Mouse (Mus musculus) intestine, embryonic 14.5 days (tissue): Measurements from ENCODE around the gene Olfr427. TPM values are rescaled to one million over a fixed set of nuclear protein-coding genes. Genes with fewer than 3 reads are reported as not detected.

Experiments
- ATAC-seq: fragments of 200-750 bp; cut with Nextera tagmentation; replicated peaks from 2 replicates; pipeline ENCODE4 v1.8.0; 2017; ENCODE audit warnings: low read depth, moderate number of reproducible peaks, moderate TSS enrichment, moderate library complexity; ENCODE audit not compliant: low FRiP score, low TSS enrichment
- DNase-seq: peaks from one replicate; pipeline ENCODE4 v3.0.0-alpha.2; 2018; ENCODE audit warnings: low spot score
- H3K27ac ChIP-seq: fragments of 300-500 bp; sonication (generic); 2 replicates; pipeline ENCODE4 v1.5.1; 2014; ENCODE audit warnings: low read depth, mild to moderate bottlenecking, control low read depth
- H3K27me3 ChIP-seq: fragments of 300-500 bp; sonication (generic); replicated peaks from 2 replicates; pipeline ENCODE4 v1.6.1; 2014; ENCODE audit warnings: low read length, control low read depth; ENCODE audit not compliant: control insufficient read depth, insufficient read depth
- H3K36me3 ChIP-seq: fragments of 300-500 bp; sonication (generic); 2 replicates; pipeline ENCODE4 v1.6.1; 2014; ENCODE audit warnings: low read length, control low read depth; ENCODE audit not compliant: control insufficient read depth, insufficient read depth
- H3K4me1 ChIP-seq: fragments of 300-500 bp; sonication (generic); replicated peaks from 2 replicates; pipeline ENCODE4 v1.6.1; 2014; ENCODE audit warnings: low read length, control low read depth, mixed read lengths; ENCODE audit not compliant: control insufficient read depth, insufficient read depth
- H3K4me2 ChIP-seq: fragments of 300-500 bp; sonication (generic); 2 replicates; pipeline ENCODE4 v1.6.1; 2014; ENCODE audit warnings: low read length
- H3K4me3 ChIP-seq: fragments of 300-500 bp; sonication (generic); 2 replicates; pipeline ENCODE4 v1.5.1; 2014; ENCODE audit warnings: low read depth, low read length, control low read depth, mixed read lengths
- H3K9ac ChIP-seq: fragments of 300-500 bp; sonication (generic); 2 replicates; pipeline ENCODE4 v1.6.1; 2014; ENCODE audit warnings: mild to moderate bottlenecking, low read length
- H3K9me3 ChIP-seq: fragments of 300-500 bp; sonication (generic); 2 replicates; pipeline ENCODE4 v1.6.1; 2016; ENCODE audit warnings: low read length, control low read depth; ENCODE audit not compliant: control insufficient read depth
- WGBS: fragments of 180-500 bp; shearing (Covaris S2); extraction: QIAGEN DNeasy Blood & Tissue Kit; methylation state at CpG from one replicate; pipeline ENCODE4 v1.1.7; 2014; 5-methylcytosine and 5-hydroxymethylcytosine counted together
- polyA plus RNA-seq: library from polyadenylated mRNA; unstranded; fragments of >200 nt; fragmentation: Nextera tagmentation; extraction: Ambion mirVana; gene quantifications from 2 replicates; pipeline ENCODE4 v1.2.1, GENCODE M21; 2014

The Olfr427 gene
- polyA plus RNA-seq, 1 experiment from 2014 or later: not detected

DNA sequence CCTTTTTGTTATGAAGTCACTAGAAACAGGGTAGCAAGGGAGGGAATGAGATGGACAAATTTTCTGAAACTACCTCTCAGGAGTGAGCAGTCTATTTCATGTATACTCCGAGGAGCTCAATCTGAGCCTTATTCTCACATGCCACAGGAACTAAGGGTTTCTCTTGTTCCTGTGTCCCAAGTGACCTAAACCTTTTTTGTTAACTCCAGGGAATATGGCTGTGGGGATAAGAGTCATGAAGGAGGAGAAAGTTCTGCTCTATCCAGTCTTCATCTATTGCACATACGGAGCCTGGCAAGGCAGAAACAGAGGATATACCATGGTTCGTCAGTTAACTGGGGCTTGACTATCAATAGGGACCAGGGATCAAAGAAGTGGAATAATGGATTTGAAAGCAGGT lies 30.4 kb upstream of the Olfr427 start, which contains the start of gene Olfr430:
TSS of gene Olfr430 (plus strand) at position 301 of the 400 bp plus-strand sequence.
- ATAC-seq: no peak
- 90% methylated on average over 3 of the region's 3 CpGs for WGBS
- no peak within 1 kb of the TSS for H3K4me2 ChIP-seq
- no peak within 1 kb of the TSS for H3K27ac ChIP-seq
- H3K9ac ChIP-seq: no peak within 1 kb of the TSS
- no peaks in the 10 kb centered on the region for H3K36me3 ChIP-seq
- DNase-seq: no peak
- H3K4me1 ChIP-seq: no peaks in the 10 kb centered on the region
- H3K27me3 ChIP-seq: no peaks in the 10 kb centered on the region
- no peaks in the 10 kb centered on the region for H3K9me3 ChIP-seq
- no peak within 1 kb of the TSS for H3K4me3 ChIP-seq

- Histone ChIP-seq H3K4me3 (no peak within 1 kb of the TSS), H3K36me3 (no peaks in the 10 kb centered on the region), H3K9me3 (no peaks in the 10 kb centered on the region), H3K9ac (no peak within 1 kb of the TSS), H3K4me1 (no peaks in the 10 kb centered on the region), H3K27ac (no peak within 1 kb of the TSS), H3K27me3 (no peaks in the 10 kb centered on the region), H3K4me2 (no peak within 1 kb of the TSS)
- ATAC-seq (no peak), DNase-seq (no peak)
- WGBS: 86% methylated on average over 2 of the region's 2 CpGs
Observed at GRCm38 (mm10) chr1:174084031-174084430, 12.7 kb upstream of the Olfr427 start, which contains the start of gene Olfr429. Gene Olfr429, plus strand, starts transcription at chr1:174084331.

- Histone ChIP-seq H3K36me3 (no peaks in the 10 kb centered on the region), H3K9me3 (no peaks in the 10 kb centered on the region), H3K4me2 (no peak overlapping the region), H3K9ac (no peak overlapping the region), H3K4me3 (no peak overlapping the region), H3K4me1 (no peaks in the 10 kb centered on the region), H3K27ac (no peak overlapping the region), H3K27me3 (no peaks in the 10 kb centered on the region)
- no peak for DNase-seq
- 60% methylated on average over 2 of the region's 2 CpGs for WGBS
- ATAC-seq: no peak
Observed at GRCm38 (mm10) chr1:174103735-174104134, 7.0 kb downstream of the Olfr427 start.

GRCm38 (mm10) chr1:174121062-174121461 lies 24.4 kb downstream of the Olfr427 start, which contains the start of gene Olfr231:
Gene Olfr231, minus strand, starts transcription at chr1:174121162.
- 67% methylated on average over 2 of the region's 2 CpGs for WGBS
- DNase-seq: no peak
- no peak within 1 kb of the TSS for H3K27ac ChIP-seq
- H3K9ac ChIP-seq: no peak within 1 kb of the TSS
- no peak within 1 kb of the TSS for H3K4me3 ChIP-seq
- no peak for ATAC-seq
- H3K4me1 ChIP-seq: no peaks in the 10 kb centered on the region
- H3K4me2 ChIP-seq: no peak within 1 kb of the TSS
- H3K27me3 ChIP-seq: no peaks in the 10 kb centered on the region
- H3K9me3 ChIP-seq: no peaks in the 10 kb centered on the region
- H3K36me3 ChIP-seq: no peaks in the 10 kb centered on the region

DNA sequence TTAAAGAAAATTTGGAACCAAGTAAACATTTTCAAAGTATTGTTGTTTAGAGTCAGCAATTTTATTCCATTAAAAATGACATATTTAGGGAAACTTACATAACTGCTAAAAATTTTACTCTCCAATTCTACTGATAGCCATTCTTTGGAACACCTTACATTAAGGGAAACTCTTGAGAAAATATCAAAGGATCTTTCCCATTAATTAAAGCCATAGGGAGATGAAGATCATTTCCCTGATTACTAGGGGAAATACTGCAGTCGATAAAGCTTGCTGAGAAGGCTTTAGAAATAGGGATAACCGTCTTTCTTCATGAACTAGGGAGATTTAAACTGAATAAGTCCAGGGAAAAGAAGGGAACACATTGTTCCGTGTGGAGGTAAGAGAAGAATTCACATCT lies 34.5 kb downstream of the Olfr427 start, which contains the start of gene Olfr424:
TSS of gene Olfr424 (plus strand) at position 301 of the 400 bp plus-strand sequence.
- H3K9me3 ChIP-seq: no peaks in the 10 kb centered on the region
- no peak within 1 kb of the TSS for H3K4me2 ChIP-seq
- H3K36me3 ChIP-seq: no peaks in the 10 kb centered on the region
- H3K4me1 ChIP-seq: no peaks in the 10 kb centered on the region
- no peak within 1 kb of the TSS for H3K27ac ChIP-seq
- 89% methylated on average over 3 of the region's 3 CpGs for WGBS
- no peak within 1 kb of the TSS for H3K9ac ChIP-seq
- H3K4me3 ChIP-seq: no peak within 1 kb of the TSS
- ATAC-seq: no peak
- H3K27me3 ChIP-seq: no peaks in the 10 kb centered on the region
- no peak for DNase-seq

DNA sequence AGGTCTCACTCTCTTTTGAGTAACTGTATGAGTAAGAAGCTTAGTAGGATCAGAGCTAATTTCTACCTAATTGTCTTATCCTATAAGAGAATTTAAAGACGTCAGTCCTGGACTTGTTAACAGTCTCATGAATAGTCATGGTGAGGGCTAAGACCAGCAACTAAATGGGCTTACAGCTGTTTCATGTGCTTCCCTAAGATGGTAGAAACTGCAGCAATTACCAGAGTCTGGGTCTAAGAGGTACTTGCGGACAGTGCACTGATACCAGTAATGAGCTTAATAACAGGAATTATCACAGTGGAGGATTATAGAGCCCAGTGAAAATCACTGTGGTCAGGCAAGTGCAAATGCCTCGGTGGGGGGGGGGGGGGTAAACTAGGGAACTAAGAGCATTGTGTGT lies 35.3 kb downstream of the Olfr427 start:
- no peaks in the 10 kb centered on the region for H3K4me1 ChIP-seq
- H3K4me3 ChIP-seq: no peak overlapping the region
- H3K9me3 ChIP-seq: no peaks in the 10 kb centered on the region
- H3K27ac ChIP-seq: no peak overlapping the region
- no peak for DNase-seq
- H3K36me3 ChIP-seq: no peaks in the 10 kb centered on the region
- ATAC-seq: no peak
- no peaks in the 10 kb centered on the region for H3K27me3 ChIP-seq
- no peak overlapping the region for H3K9ac ChIP-seq
- 83% methylated on average over 3 of the region's 3 CpGs for WGBS
- no peak overlapping the region for H3K4me2 ChIP-seq

GRCm38 (mm10) chr1:174141384-174141783 lies 44.7 kb downstream of the Olfr427 start:
- H3K9ac ChIP-seq: no peak overlapping the region
- no peak overlapping the region for H3K27ac ChIP-seq
- H3K27me3 ChIP-seq: no peaks in the 10 kb centered on the region
- 74% methylated on average over 2 of the region's 2 CpGs for WGBS
- H3K4me3 ChIP-seq: no peak overlapping the region
- no peak for DNase-seq
- H3K4me1 ChIP-seq: no peaks in the 10 kb centered on the region
- ATAC-seq: no peak
- H3K4me2 ChIP-seq: no peak overlapping the region
- H3K36me3 ChIP-seq: no peaks in the 10 kb centered on the region
- no peaks in the 10 kb centered on the region for H3K9me3 ChIP-seq

- no peak for DNase-seq
- Histone ChIP-seq H3K27ac (no peak overlapping the region), H3K4me2 (no peak overlapping the region), H3K9me3 (no peaks in the 10 kb centered on the region), H3K9ac (no peak overlapping the region), H3K27me3 (no peaks in the 10 kb centered on the region), H3K4me3 (no peak overlapping the region), H3K36me3 (no peaks in the 10 kb centered on the region), H3K4me1 (no peaks in the 10 kb centered on the region)
- ATAC-seq: no peak
- 79% methylated on average over 1 of the region's 1 CpGs for WGBS
Observed at GRCm38 (mm10) chr1:174146696-174147095, 50.0 kb downstream of the Olfr427 start.

GRCm38 (mm10) chr1:174149289-174149688 lies 52.6 kb downstream of the Olfr427 start:
- ATAC-seq (no peak), DNase-seq (no peak)
- no peaks in the 10 kb centered on the region for H3K27me3 ChIP-seq
- 95% methylated on average over 2 of the region's 2 CpGs for WGBS
- no peak overlapping the region for H3K9ac ChIP-seq
- H3K36me3 ChIP-seq: no peaks in the 10 kb centered on the region
- H3K27ac ChIP-seq: no peak overlapping the region
- no peak overlapping the region for H3K4me3 ChIP-seq
- no peaks in the 10 kb centered on the region for H3K4me1 ChIP-seq
- no peaks in the 10 kb centered on the region for H3K9me3 ChIP-seq
- H3K4me2 ChIP-seq: no peak overlapping the region
